Mouse (Mus musculus): ENCODE measurements around the gene Ajuba.
A peak's percentile ranks its signal among the peaks of the same experiment; 100 is the strongest.

Gene Ajuba

GRCm38 (mm10) chr14:54538580-54538979, 38.8 kb downstream of the Ajuba start:
- DNase-seq, result no peak

GRCm38 (mm10) chr14:54528446-54529111, 48.8 kb downstream of the Ajuba start:
- DNase-seq, result peak; percentile 53 to 83

GRCm38 (mm10) chr14:54528007-54528393, 49.4 kb downstream of the Ajuba start:
- no peak for DNase-seq

- DNase-seq, result no peak
These were observed 49.9 kb downstream of the Ajuba start for GRCm38 (mm10) chr14:54527227-54528006.

GRCm38 (mm10) chr14:54523600-54523999, 53.8 kb downstream of the Ajuba start:
- DNase-seq, result no peak

Measured in spleen, adult 18-20 months (tissue).